Mouse (Mus musculus) ES-Bruce4 (cell line): ENCODE measurements around the gene Baiap2l1. TPM values are rescaled to one million over a fixed set of nuclear protein-coding genes. Genes with fewer than 3 reads are reported as not detected.

Experiments used
- H3K27ac ChIP-seq: 2 replicates; pipeline ENCODE4 v1.5.1; 2012; ENCODE audit warnings: low read length, inconsistent platforms; ENCODE audit not compliant: insufficient read depth
- H3K27me3 ChIP-seq: 2 replicates; pipeline ENCODE4 v1.6.1; 2012; ENCODE audit warnings: mild to moderate bottlenecking, low read length, inconsistent platforms; ENCODE audit not compliant: control insufficient read depth, poor library complexity, insufficient read depth, severe bottlenecking
- H3K36me3 ChIP-seq: 2 replicates; pipeline ENCODE4 v1.6.1; 2012; ENCODE audit warnings: inconsistent platforms, mild to moderate bottlenecking, low read length, moderate library complexity; ENCODE audit not compliant: control insufficient read depth, poor library complexity, insufficient read depth, severe bottlenecking
- H3K4me1 ChIP-seq: one replicate; pipeline ENCODE4 v1.8.1; 2011; ENCODE audit warnings: low read length; ENCODE audit not compliant: control insufficient read depth, insufficient read depth
- H3K4me3 ChIP-seq: 2 replicates; pipeline ENCODE4 v1.5.1; 2011; ENCODE audit warnings: low read depth, mild to moderate bottlenecking, low read length
- H3K9ac ChIP-seq: 2 replicates; pipeline ENCODE4 v1.6.1; 2012; ENCODE audit warnings: low read depth, mild to moderate bottlenecking, inconsistent platforms; ENCODE audit not compliant: poor library complexity, severe bottlenecking
- H3K9me3 ChIP-seq: replicated peaks from 2 replicates; pipeline ENCODE4 v1.6.1; 2012; ENCODE audit warnings: mild to moderate bottlenecking, low read length, inconsistent platforms; ENCODE audit not compliant: control insufficient read depth, poor library complexity, insufficient read depth, severe bottlenecking
- CTCF ChIP-seq: IDR thresholded peaks from one replicate; pipeline ENCODE4 v1.8.1; 2011; ENCODE audit warnings: low read depth, low read length
- EP300 ChIP-seq: IDR thresholded peaks from 2 replicates; pipeline ENCODE4 v1.6.1; 2011; ENCODE audit warnings: low read depth, low read length; ENCODE audit not compliant: insufficient read depth
- POLR2A ChIP-seq: IDR thresholded peaks from one replicate; pipeline ENCODE4 v1.8.1; 2011; ENCODE audit warnings: low read length; ENCODE audit not compliant: insufficient read depth
- polyA plus RNA-seq: library from polyadenylated mRNA; stranded (reverse); fragments of >200 nt; gene quantifications from 2 replicates; pipeline ENCODE4 v1.2.4, GENCODE M21; 2011; ENCODE audit warnings: low read depth; ENCODE audit not compliant: missing spikeins, insufficient read depth, insufficient read length

The Baiap2l1 gene
- polyA plus RNA-seq, 1 experiment = 18.2 TPM

DNA sequence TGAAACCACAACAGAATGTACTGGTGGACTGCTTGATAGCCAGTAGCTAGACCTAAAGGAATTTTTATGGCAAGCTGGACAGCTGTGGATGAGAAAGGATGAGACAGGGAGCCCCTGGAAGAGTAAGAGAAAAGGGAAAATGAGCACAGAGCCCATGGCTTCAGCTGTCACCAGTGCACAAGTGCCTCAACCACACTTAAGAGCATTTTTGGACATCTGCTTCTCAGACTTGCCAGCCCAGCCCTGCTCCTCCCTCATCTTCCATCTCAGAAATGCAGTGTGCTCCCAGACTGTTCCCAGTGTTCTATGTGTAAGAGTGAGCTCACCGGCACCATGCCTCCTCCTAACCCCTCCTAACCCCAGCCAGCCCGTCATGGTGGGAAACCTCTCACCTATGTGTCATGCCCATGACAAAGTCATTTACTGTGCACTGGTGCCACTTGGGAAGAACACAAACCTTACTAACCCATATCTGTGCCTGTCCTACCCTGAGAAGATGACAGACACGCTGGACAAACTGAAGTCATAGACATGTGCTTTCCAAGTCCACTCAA, 70.6 kb downstream of the Baiap2l1 start:
- Histone ChIP-seq H3K9ac (no peak overlapping the region), H3K4me3 (no peak overlapping the region), H3K36me3 (no peaks in the 10 kb centered on the region), H3K9me3 (no peaks in the 10 kb centered on the region), H3K27me3 (no peaks in the 10 kb centered on the region), H3K27ac (no peak overlapping the region), H3K4me1 (no peaks in the 10 kb centered on the region)
- TF ChIP-seq EP300 (no peak), CTCF (no peak), POLR2A (no peak)

DNA sequence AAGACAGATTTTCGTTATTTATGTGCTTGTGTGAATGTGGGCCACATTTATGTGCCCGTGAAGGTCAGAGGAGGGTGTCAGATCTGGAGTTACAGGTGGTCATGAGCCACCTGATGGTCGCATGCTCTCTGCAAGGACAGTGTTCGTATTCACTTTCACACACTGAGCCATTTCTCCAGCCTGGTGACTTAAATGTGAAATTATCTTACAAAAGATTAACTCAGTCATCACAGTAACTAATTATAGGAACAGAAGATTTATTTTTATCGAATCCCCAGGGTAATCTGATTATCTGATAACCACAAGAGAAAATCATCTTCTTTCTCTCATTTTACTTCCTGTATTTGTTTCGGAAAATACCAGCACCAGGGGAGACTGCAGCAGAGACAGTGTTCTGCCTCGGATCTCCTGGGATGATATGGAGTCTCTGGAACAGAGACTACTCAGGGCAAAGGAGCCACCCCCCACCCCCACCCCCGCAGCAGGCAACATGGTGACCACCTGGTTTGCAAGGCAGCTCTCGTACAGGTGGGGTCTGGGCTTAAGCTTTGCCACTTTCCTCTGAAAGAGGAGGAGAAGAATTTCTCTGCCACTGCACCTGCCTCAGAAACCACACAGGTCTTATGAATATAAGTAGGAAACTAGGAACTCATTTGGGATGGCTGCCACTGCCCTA, 71.2 kb downstream of the Baiap2l1 start:
- no peak overlapping the region for H3K27ac ChIP-seq
- no peak overlapping the region for H3K4me3 ChIP-seq
- H3K27me3 ChIP-seq = no peaks in the 10 kb centered on the region
- no peaks in the 10 kb centered on the region for H3K36me3 ChIP-seq
- H3K9ac ChIP-seq = no peak overlapping the region
- no peaks in the 10 kb centered on the region for H3K9me3 ChIP-seq
- H3K4me1 ChIP-seq = no peaks in the 10 kb centered on the region
- TF ChIP-seq EP300 (no peak), CTCF (no peak), POLR2A (no peak)

GRCm38 (mm10) chr5:144284599-144284998, 73.3 kb downstream of the Baiap2l1 start:
- TF ChIP-seq EP300 = no peak
- no peak for TF ChIP-seq POLR2A
- TF ChIP-seq CTCF = no peak
- Histone ChIP-seq H3K36me3 (no peaks in the 10 kb centered on the region; the same call in 1 of the 2 replicates), H3K4me3 (no peak overlapping the region), H3K27me3 (no peaks in the 10 kb centered on the region), H3K4me1 (no peaks in the 10 kb centered on the region), H3K27ac (no peak overlapping the region), H3K9ac (no peak overlapping the region), H3K9me3 (no peaks in the 10 kb centered on the region)

DNA sequence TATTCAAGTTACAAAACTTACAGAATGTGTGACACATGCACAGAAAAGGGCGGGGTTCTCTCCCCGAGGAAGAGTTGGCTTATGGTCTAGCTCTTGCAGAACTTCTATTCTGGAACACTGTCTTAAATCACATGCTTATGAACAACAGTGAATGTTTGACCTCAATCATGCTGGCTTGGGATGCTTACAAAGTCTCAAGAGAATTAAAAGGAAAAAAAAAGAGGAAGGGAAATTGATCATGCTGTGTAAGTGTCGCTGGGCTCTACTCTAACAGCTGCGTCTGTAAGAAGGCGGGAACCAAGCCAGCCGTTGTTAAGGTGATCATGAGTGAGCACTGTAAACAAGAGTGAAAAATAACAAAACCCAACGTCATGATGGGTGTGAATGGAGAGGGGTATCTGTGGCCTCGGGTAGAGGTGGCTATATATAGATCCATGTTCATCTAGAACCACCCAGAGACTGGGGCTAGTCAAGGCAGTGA, 74.3 kb downstream of the Baiap2l1 start:
- TF ChIP-seq CTCF (no peak), EP300 (no peak), POLR2A (no peak)

DNA sequence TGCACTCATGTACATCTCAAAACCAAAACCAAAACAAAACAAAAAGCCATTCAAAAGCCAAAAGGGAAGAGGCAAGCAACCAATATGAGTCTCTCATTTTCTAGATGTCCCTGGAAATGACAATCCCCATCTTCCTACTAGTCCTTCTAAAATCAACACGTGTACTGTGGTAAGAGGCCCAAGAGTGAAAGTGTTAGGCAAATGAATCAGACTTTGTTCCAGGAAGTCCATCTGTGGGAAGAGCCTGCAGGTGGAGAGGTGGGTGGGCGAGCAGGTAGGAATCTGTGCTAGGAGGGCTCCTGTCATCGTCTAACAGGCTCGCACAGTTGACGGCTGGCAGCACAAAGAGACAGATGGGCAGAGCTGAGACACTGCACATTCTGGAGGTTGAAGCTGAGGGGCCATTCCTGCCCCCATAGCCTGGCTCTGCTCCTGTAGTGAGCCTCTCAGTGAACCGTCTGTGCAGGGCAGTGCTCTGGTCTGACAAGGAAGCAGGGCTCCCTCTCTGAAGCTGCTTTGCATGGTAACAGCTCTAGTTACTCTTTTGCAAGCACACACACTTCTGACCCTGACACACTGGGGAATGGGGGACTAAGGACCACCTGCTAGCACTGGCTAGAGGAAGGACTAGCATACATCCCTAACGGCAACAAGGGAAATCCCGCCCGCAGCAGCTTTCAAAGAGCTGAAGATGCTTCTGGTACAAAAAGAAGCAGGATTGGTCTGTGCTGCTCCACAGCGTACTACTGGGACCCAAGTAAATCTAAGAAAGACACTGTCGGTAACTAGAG, 75.2 kb downstream of the Baiap2l1 start:
- H3K36me3 ChIP-seq = no peaks in the 10 kb centered on the region; the same call in 1 of the 2 replicates
- H3K9me3 ChIP-seq = no peaks in the 10 kb centered on the region
- H3K4me1 ChIP-seq = no peaks in the 10 kb centered on the region
- H3K4me3 ChIP-seq = no peak overlapping the region
- no peak overlapping the region for H3K9ac ChIP-seq
- H3K27me3 ChIP-seq = no peaks in the 10 kb centered on the region
- H3K27ac ChIP-seq = no peak overlapping the region
- TF ChIP-seq POLR2A (no peak), CTCF (no peak), EP300 (no peak)

More for the DNA sequence above, 74.3 kb downstream of the Baiap2l1 start:
- H3K9ac ChIP-seq = no peak overlapping the region
- no peaks in the 10 kb centered on the region; the same call in 1 of the 2 replicates for H3K36me3 ChIP-seq
- no peak overlapping the region for H3K27ac ChIP-seq
- H3K4me3 ChIP-seq = no peak overlapping the region
- no peaks in the 10 kb centered on the region for H3K4me1 ChIP-seq
- no peaks in the 10 kb centered on the region for H3K27me3 ChIP-seq
- H3K9me3 ChIP-seq = no peaks in the 10 kb centered on the region
